Mouse (Mus musculus) stomach, postnatal 0 days (tissue): ENCODE measurements around the gene Hoxb7. TPM values are rescaled to one million over a fixed set of nuclear protein-coding genes. Genes with fewer than 3 reads are reported as not detected.
A peak's percentile ranks its signal among the peaks of the same experiment; 100 is the strongest.

ENCODE experiments used
- ATAC-seq: fragments of 200-750 bp; cut with Nextera tagmentation; 2 replicates; pipeline ENCODE4 v1.8.0; 2017; ENCODE audit not compliant: low FRiP score, low TSS enrichment
- DNase-seq: peaks from one replicate; pipeline ENCODE4 v3.0.0-alpha.2; 2016; ENCODE audit warnings: low spot score
- H3K27ac ChIP-seq: fragments of 300-500 bp; sonication (generic); replicated peaks from 2 replicates; pipeline ENCODE4 v1.5.1; 2014; ENCODE audit warnings: mild to moderate bottlenecking, control low read depth
- H3K27me3 ChIP-seq: fragments of 300-500 bp; sonication (generic); 2 replicates; pipeline ENCODE4 v1.6.1; 2014; ENCODE audit warnings: low read length; ENCODE audit not compliant: control insufficient read depth, insufficient read depth
- H3K36me3 ChIP-seq: fragments of 300-500 bp; sonication (generic); 2 replicates; pipeline ENCODE4 v1.6.1; 2014; ENCODE audit warnings: low read length, mixed read lengths; ENCODE audit not compliant: control insufficient read depth, insufficient read depth
- H3K4me1 ChIP-seq: fragments of 300-500 bp; sonication (generic); replicated peaks from 2 replicates; pipeline ENCODE4 v1.6.1; 2014; ENCODE audit warnings: antibody characterized with exemption; ENCODE audit not compliant: control insufficient read depth, insufficient read depth
- H3K4me2 ChIP-seq: fragments of 300-500 bp; sonication (generic); replicated peaks from 2 replicates; pipeline ENCODE4 v1.6.1; 2014; ENCODE audit warnings: low read depth, mild to moderate bottlenecking, control low read depth, moderate library complexity
- H3K4me3 ChIP-seq: fragments of 300-500 bp; sonication (generic); 2 replicates; pipeline ENCODE4 v1.5.1; 2014; ENCODE audit warnings: low read depth, low read length, control low read depth
- H3K9ac ChIP-seq: fragments of 300-500 bp; sonication (generic); 2 replicates; pipeline ENCODE4 v1.6.1; 2014; ENCODE audit warnings: mild to moderate bottlenecking, low read length, control low read depth, mixed read lengths
- H3K9me3 ChIP-seq: fragments of 300-500 bp; sonication (generic); 2 replicates; pipeline ENCODE4 v1.6.1; 2016; ENCODE audit warnings: low read length; ENCODE audit not compliant: control insufficient read depth
- CTCF ChIP-seq: IDR thresholded peaks from 2 replicates; pipeline ENCODE4 v1.5.1; 2016; ENCODE audit warnings: antibody characterized with exemption, low read depth, mild to moderate bottlenecking, moderate library complexity
- EP300 ChIP-seq: optimal IDR thresholded peaks from 2 replicates; pipeline ENCODE3; 2016; ENCODE audit warnings: antibody characterized with exemption
- WGBS: fragments of 180-500 bp; shearing (Covaris S2); extraction: QIAGEN DNeasy Blood & Tissue Kit; methylation state at CpG from one replicate; pipeline ENCODE4 v1.1.7; 2014; 5-methylcytosine and 5-hydroxymethylcytosine counted together
- polyA plus RNA-seq: library from polyadenylated mRNA; unstranded; fragments of >200 nt; fragmentation: Nextera tagmentation; extraction: Ambion mirVana; gene quantifications from 2 replicates; pipeline ENCODE4 v1.2.1, GENCODE M21; 2015

The Hoxb7 gene
- polyA plus RNA-seq, 1 experiment from 2014 or later = 6.0 TPM

GRCm38 (mm10) chr11:96332105-96332504 lies 45.7 kb downstream of the Hoxb7 start:
- DNase-seq = no peak
- Histone ChIP-seq H3K9me3 (no peaks in the 10 kb centered on the region), H3K36me3 (no peaks in the 10 kb centered on the region), H3K27me3 (no peaks in the 10 kb centered on the region; the same call in 1 of the 2 replicates), H3K4me3 (peak overlapping the region; percentile 53), H3K9ac (peak overlapping the region; percentile 76), H3K4me2 (peak overlapping the region; percentile 66), H3K27ac (peak overlapping the region; percentile 94), H3K4me1 (0 out of 2 replicates have a peak, but pooled peaks cover 9% of the 10 kb centered on the region)
- WGBS = 5% methylated on average over 8 of the region's 8 CpGs
- TF ChIP-seq EP300 (no peak), CTCF (no peak)
- ATAC-seq = no peak

- TF ChIP-seq EP300 (no peak), CTCF (no peak)
- ATAC-seq = peak; percentile 59; the same call in 1 of the 2 replicates
- H3K4me1 ChIP-seq = 0 out of 2 replicates have a peak, but pooled peaks cover 9% of the 10 kb centered on the region
- no peaks in the 10 kb centered on the region; the same call in 1 of the 2 replicates for H3K27me3 ChIP-seq
- H3K36me3 ChIP-seq = no peaks in the 10 kb centered on the region
- H3K27ac ChIP-seq = peak overlapping the region; percentile 94
- 9% methylated on average over 35 of the region's 35 CpGs for WGBS
- H3K4me2 ChIP-seq = peak overlapping the region; percentile 66
- H3K4me3 ChIP-seq = peak overlapping the region; percentile 53
- peak overlapping the region; percentile 76 for H3K9ac ChIP-seq
- no peak for DNase-seq
- H3K9me3 ChIP-seq = no peaks in the 10 kb centered on the region
Observed at GRCm38 (mm10) chr11:96332618-96333032, 46.2 kb downstream of the Hoxb7 start.

- no peak for TF ChIP-seq CTCF
- TF ChIP-seq EP300 = no peak
- H3K9me3 ChIP-seq = no peaks in the 10 kb centered on the region
- peak overlapping the region; percentile 66 for H3K4me2 ChIP-seq
- H3K4me3 ChIP-seq = peak overlapping the region; percentile 53
- H3K9ac ChIP-seq = peak overlapping the region; percentile 76
- 15% methylated on average over 17 of the region's 17 CpGs for WGBS
- peak overlapping the region; percentile 94 for H3K27ac ChIP-seq
- no peak for DNase-seq
- no peaks in the 10 kb centered on the region for H3K27me3 ChIP-seq
- peak; percentile 43 for ATAC-seq
- H3K36me3 ChIP-seq = no peaks in the 10 kb centered on the region
- peaks cover 12% of the 10 kb centered on the region; the same call in 1 of the 2 replicates for H3K4me1 ChIP-seq
Observed at GRCm38 (mm10) chr11:96333241-96334001, 47.0 kb downstream of the Hoxb7 start.

GRCm38 (mm10) chr11:96334002-96334364 lies 47.6 kb downstream of the Hoxb7 start:
- DNase-seq (no peak), ATAC-seq (no peak)
- Histone ChIP-seq H3K4me1 (peaks cover 14% of the 10 kb centered on the region), H3K9me3 (no peaks in the 10 kb centered on the region), H3K9ac (peak overlapping the region; percentile 76; the same call in 1 of the 2 replicates), H3K36me3 (no peaks in the 10 kb centered on the region), H3K4me2 (peak overlapping the region; percentile 66), H3K27ac (peak overlapping the region; percentile 94), H3K27me3 (no peaks in the 10 kb centered on the region), H3K4me3 (peak overlapping the region; percentile 53)
- WGBS = 26% methylated on average over 2 of the region's 2 CpGs
- TF ChIP-seq EP300 (no peak), CTCF (no peak)

- TF ChIP-seq CTCF (no peak), EP300 (no peak)
- Histone ChIP-seq H3K4me2 (peak overlapping the region; percentile 66), H3K9me3 (no peaks in the 10 kb centered on the region), H3K4me3 (no peak overlapping the region), H3K36me3 (no peaks in the 10 kb centered on the region), H3K27ac (peak overlapping the region; percentile 94; the same call in 1 of the 2 replicates), H3K27me3 (no peaks in the 10 kb centered on the region), H3K9ac (no peak overlapping the region), H3K4me1 (peaks cover 17% of the 10 kb centered on the region)
- ATAC-seq (no peak), DNase-seq (no peak)
- WGBS = 44% methylated on average over 3 of the region's 3 CpGs
Observed at GRCm38 (mm10) chr11:96334998-96335397, 48.6 kb downstream of the Hoxb7 start.

GRCm38 (mm10) chr11:96336597-96336996 lies 50.2 kb downstream of the Hoxb7 start:
- WGBS = 29% methylated on average over 2 of the region's 2 CpGs

More at GRCm38 (mm10) chr11:96336597-96336996, 50.2 kb downstream of the Hoxb7 start:
- Histone ChIP-seq H3K4me1 (peaks cover 17% of the 10 kb centered on the region), H3K4me2 (0 out of 2 replicates have a peak overlapping the region, but pooled peaks have one; percentile 2), H3K27ac (peak overlapping the region; percentile 53), H3K9ac (peak overlapping the region; percentile 23; the same call in 1 of the 2 replicates), H3K36me3 (no peaks in the 10 kb centered on the region), H3K27me3 (no peaks in the 10 kb centered on the region), H3K9me3 (no peaks in the 10 kb centered on the region), H3K4me3 (no peak overlapping the region)
- TF ChIP-seq EP300 (no peak), CTCF (no peak)
- DNase-seq (no peak), ATAC-seq (no peak)
